Mouse (Mus musculus) heart, postnatal 14 days (tissue): ENCODE results near the gene Cdca5. TPM values are rescaled to one million over a fixed set of nuclear protein-coding genes. Genes with fewer than 3 reads are reported as not detected.
"Not testable (repeated sequence)": the region's sequence is repeated elsewhere in the genome, so short reads cannot be mapped to it uniquely, and the experiment has no call there.

Experiments
- DNase-seq, 2 experiments: peaks; one replicate each; pipeline ENCODE4 v3.0.0; 2021 to 2022
- intact Hi-C: fragments of 180-260 bp; cut with DNase I; formaldehyde crosslinking; loops from one replicate; pipeline ENCODE4 v1.15.1; 2025
- long read RNA-seq, 2 experiments: library from polyadenylated mRNA; stranded (forward); transcript quantifications; one replicate each; pipeline ENCODE4 v2.0.0; 2021
- total RNA-seq, 2 experiments: library from RNA; stranded (reverse); gene quantifications; 2 replicates each; pipeline ENCODE4 v1.2.3; 2021

The Cdca5 gene
- 1 to 10 TPM; 1.1 to 1.5 TPM for total RNA-seq
- long read RNA-seq, experiment 1, transcript Cdca5-201 (6 exons, 2,024 nt), result major isoform, 8 of 8 reads
- long read RNA-seq, experiment 1, partial matches to known transcripts, result 0 of 8 reads
- long read RNA-seq, experiment 1, other reads (novel, unspliced or antisense), result 0 of 8 reads
- long read RNA-seq, experiment 2, partial matches to known transcripts, result 0 of 2 reads
- long read RNA-seq, experiment 2, other reads (novel, unspliced or antisense), result 0 of 2 reads

GRCm38 (mm10) chr19:6084478-6085248 is at the start of gene Cdca5, which contains the start of gene Zfpl1:
Gene Cdca5, plus strand, starts transcription at chr19:6084983.
Gene Zfpl1, minus strand, starts transcription at chr19:6084956.
- peak; percentile 96 to 98 for DNase-seq
- intact Hi-C loops, result loop anchor here (2.0 kb wide), 1 partner anchor 28 kb away; the partner anchor contains the start of genes Fau and Mrpl49

- intact Hi-C loops, result no loop called here
- no peak for DNase-seq
These were observed 48.7 kb upstream of the Cdca5 start for GRCm38 (mm10) chr19:6035966-6036585.

GRCm38 (mm10) chr19:6037695-6038094 is 47.1 kb upstream of the Cdca5 start:
- DNase-seq, result no peak
- intact Hi-C loops, result no loop called here

GRCm38 (mm10) chr19:6038326-6038725 is 46.5 kb upstream of the Cdca5 start:
- DNase-seq, result no peak
- intact Hi-C loops, result no loop called here

GRCm38 (mm10) chr19:6040002-6040401 is 44.8 kb upstream of the Cdca5 start:
- intact Hi-C loops, result no loop called here
- DNase-seq, result no peak

- intact Hi-C loops, result no loop called here
- no peak for DNase-seq
These were observed 42.5 kb upstream of the Cdca5 start for GRCm38 (mm10) chr19:6042293-6042692.

- DNase-seq, result not testable (repeated sequence)
- intact Hi-C loops, result loop anchor here (2.0 kb wide), 1 partner anchor 79 kb away; the partner anchor contains the start of gene Pola2
These were observed 40.7 kb upstream of the Cdca5 start for GRCm38 (mm10) chr19:6044102-6044501.

GRCm38 (mm10) chr19:6045366-6046293 is 39.2 kb upstream of the Cdca5 start:
- intact Hi-C loops, result loop anchor here (2.0 to 5.0 kb wide), 3 partner anchors 81 to 128 kb away; partner anchors contain the start of genes Pola2 and Snx15
- DNase-seq, result no peak

GRCm38 (mm10) chr19:6046294-6047153 is 38.3 kb upstream of the Cdca5 start, which contains the start of gene Syvn1:
Gene Syvn1, plus strand, starts transcription at chr19:6046576.
- intact Hi-C loops, result loop anchor here (5.0 kb wide), 2 partner anchors 81 to 129 kb away; partner anchors contain the start of gene Snx15
- peak; percentile 89 to 90 for DNase-seq

GRCm38 (mm10) chr19:6047154-6047898 is 37.5 kb upstream of the Cdca5 start:
- peak in 1 of 2 experiments; percentile 23 for DNase-seq
- intact Hi-C loops, result loop anchor here (5.0 kb wide), 2 partner anchors 80 to 130 kb away; partner anchors contain the start of gene Snx15

- intact Hi-C loops, result loop anchor here (5.0 kb wide), 2 partner anchors 79 to 131 kb away; partner anchors contain the start of gene Snx15
- DNase-seq, result no peak
These were observed 37.0 kb upstream of the Cdca5 start for GRCm38 (mm10) chr19:6047899-6048166.

GRCm38 (mm10) chr19:6048681-6049410 is 35.9 kb upstream of the Cdca5 start:
- intact Hi-C loops, result loop anchor here (5.0 kb wide), 2 partner anchors 78 to 132 kb away; partner anchors contain the start of gene Snx15
- DNase-seq, result no peak

GRCm38 (mm10) chr19:6052516-6052915 is 32.3 kb upstream of the Cdca5 start:
- DNase-seq, result no peak
- intact Hi-C loops, result no loop called here

GRCm38 (mm10) chr19:6054296-6054695 is 30.5 kb upstream of the Cdca5 start:
- DNase-seq, result no peak
- intact Hi-C loops, result no loop called here

GRCm38 (mm10) chr19:6056696-6057095 is 28.1 kb upstream of the Cdca5 start:
- DNase-seq, result no peak
- intact Hi-C loops, result loop anchor here (2.0 kb wide), 1 partner anchor 28 kb away; the partner anchor contains the start of genes Cdca5 and Zfpl1

- DNase-seq, result peak; percentile 99 to 100
- intact Hi-C loops, result loop anchor here (2.0 kb wide), 1 partner anchor 27 kb away; the partner anchor contains the start of genes Cdca5 and Zfpl1
These were observed 27.3 kb upstream of the Cdca5 start, which contains the start of the genes Mrpl49 and Fau for GRCm38 (mm10) chr19:6057313-6058096. Gene Mrpl49, minus strand, starts transcription at chr19:6057785. Gene Fau, plus strand, starts transcription at chr19:6057844.
